In genomic region chr7:84690101-84690509, GRCm38 (mm10) we compare ENCODE assay signal across 8 mouse cellular contexts. TPM values are rescaled to one million over a fixed set of nuclear protein-coding genes. Genes with fewer than 3 reads are reported as not detected.
DNase-seq lines count a peak whose midpoint lies in the region; ATAC-seq and TF ChIP-seq lines count a peak whose summit lies in the region.

No protein-coding gene starts in this region.

- H3ac ChIP-seq in myocyte (ENCODE audit: control insufficient read depth, insufficient read length) = no peak overlapping the region

- H3K9me3 ChIP-seq in embryonic facial prominence, embryonic 11.5 days (replicated peaks; ENCODE audit: control insufficient read depth, low read length) = no peaks in the 10 kb centered on the region

- intact Hi-C loops in left cerebral cortex, postnatal 4 days (cut with DNase I) = loop anchor here (10.0 kb wide), 1 partner anchor 55 kb away; no protein-coding TSS in a partner anchor

- peak overlapping the region; percentile 58 for H3K4me3 ChIP-seq in layer of hippocampus, adult 2 months
- H3K4me3 ChIP-seq in embryonic facial prominence, embryonic 11.5 days (ENCODE audit: low read depth, low read length) = peak overlapping the region; percentile 81
- peak overlapping the region; percentile 42 for H3K4me3 ChIP-seq in myocyte

- H3K4me1 ChIP-seq in embryonic facial prominence, embryonic 11.5 days (ENCODE audit: control insufficient read depth, insufficient read depth, low read length) = no peaks in the 10 kb centered on the region

- WGBS in embryonic facial prominence, embryonic 11.5 days = 5% methylated on average over 19 of the region's 19 CpGs

- H3K79me2 ChIP-seq in myocyte (ENCODE audit: control insufficient read depth, insufficient read depth) = peaks cover 26% of the 10 kb centered on the region

- no peak for ATAC-seq in embryonic facial prominence, embryonic 11.5 days (replicated peaks; ENCODE audit: insufficient number of reproducible peaks, low FRiP score, low TSS enrichment, low read depth)
- peak; percentile 66 for ATAC-seq in inflammation-experienced regulatory T-cells, adult 6 months

- no peak for TF ChIP-seq POLR2A in myocyte (IDR thresholded peaks at IDR 0.05; ENCODE audit: insufficient read length, low read depth)

- H3K36me3 ChIP-seq in embryonic facial prominence, embryonic 11.5 days (replicated peaks; ENCODE audit: control insufficient read depth, insufficient read depth, low read depth, low read length) = no peaks in the 10 kb centered on the region
- no peaks in the 10 kb centered on the region for H3K36me3 ChIP-seq in myocyte (ENCODE audit: control insufficient read depth, insufficient read depth)

- peak overlapping the region; percentile 71 for H3K27ac ChIP-seq in layer of hippocampus, adult 2 months
- H3K27ac ChIP-seq in embryonic facial prominence, embryonic 11.5 days (replicated peaks; ENCODE audit: low read depth, low read length) = no peak overlapping the region

- no peak for TF ChIP-seq CTCF in layer of hippocampus, adult 2 months (conservative IDR thresholded peaks at IDR 0.05)

- no peaks in the 10 kb centered on the region for H3K27me3 ChIP-seq in embryonic facial prominence, embryonic 11.5 days (ENCODE audit: control insufficient read depth, insufficient read depth, low read length)
- H3K27me3 ChIP-seq in myocyte (ENCODE audit: control insufficient read depth, insufficient read depth, insufficient read length) = no peaks in the 10 kb centered on the region

- peak overlapping the region; percentile 52 for H3K4me2 ChIP-seq in embryonic facial prominence, embryonic 11.5 days (ENCODE audit: low read depth, low read length)
- H3K4me2 ChIP-seq in myocyte (ENCODE audit: low read depth) = peak overlapping the region; percentile 90

- no peak for DNase-seq in layer of hippocampus, adult 2 months (ENCODE audit: low spot score in 2 of 2)
- DNase-seq in layer of hippocampus, postnatal 36 days = no peak
- DNase-seq in embryonic facial prominence, embryonic 11.5 days (ENCODE audit: low spot score) = no peak
- DNase-seq in spleen, postnatal 4 days (ENCODE audit: low spot score in 2 of 2) = no peak
- no peak for DNase-seq in left cerebral cortex, postnatal 4 days
- no peak for DNase-seq in testis, postnatal 14 days (ENCODE audit: low spot score)

- H3K9ac ChIP-seq in embryonic facial prominence, embryonic 11.5 days (replicated peaks; ENCODE audit: low read length) = peak overlapping the region; percentile 32; the same call in 1 of the 2 replicates

TF ChIP-seq in myocyte, 11 proteins besides CTCF, POLR2A, EP300 and RAD21:
- TF ChIP-seq MAX (IDR thresholded peaks at IDR 0.05; ENCODE audit: low read depth) = no peak
- no peak for TF ChIP-seq CEBPB (IDR thresholded peaks at IDR 0.05; ENCODE audit: insufficient read depth, poor library complexity, severe bottlenecking)
TF ChIP-seq in myocyte: peak in this region for 0.

RNA-seq across cellular contexts. Expression of gene Zfand6, which starts 0.3 kb away (rescaled TPM):
- total RNA-seq in layer of hippocampus, adult 2 months (2021) = 10 to 100 TPM; 70.1 to 77.2 TPM
- total RNA-seq in layer of hippocampus, postnatal 36 days (2021) = 10 to 100 TPM; 74.9 to 75.7 TPM
- polyA plus RNA-seq in embryonic facial prominence, embryonic 11.5 days (2014; fragmentation: Nextera tagmentation; extraction: Ambion mirVana) = 208 and 237 TPM in 2 replicates
- polyA plus RNA-seq in inflammation-experienced regulatory T-cells, adult 6 months (2017; shearing (Covaris generic)) = 100 to 1,000 TPM; 133 to 169 (median 137) TPM
- 34.7 TPM for polyA plus RNA-seq in myocyte (2012; fragmentation: generic; extraction: Trizol)
- total RNA-seq in left cerebral cortex, postnatal 4 days (2021) = 10 to 100 TPM; 66.1 to 75.1 TPM
